Mouse (Mus musculus) cerebellum, adult (tissue): ENCODE measurements around the gene Lpcat3.

ENCODE experiments used
- ATAC-seq: cut with Nextera tagmentation; 2 replicates; pipeline ENCODE4 v1.9.2; 2017; ENCODE audit warnings: mild to moderate bottlenecking, moderate library complexity, mixed read lengths; ENCODE audit not compliant: insufficient number of reproducible peaks, low FRiP score, low TSS enrichment

The Lpcat3 gene

GRCm38 (mm10) chr6:124702102-124702783, 39.4 kb downstream of the Lpcat3 start:
- ATAC-seq, result no peak

DNA sequence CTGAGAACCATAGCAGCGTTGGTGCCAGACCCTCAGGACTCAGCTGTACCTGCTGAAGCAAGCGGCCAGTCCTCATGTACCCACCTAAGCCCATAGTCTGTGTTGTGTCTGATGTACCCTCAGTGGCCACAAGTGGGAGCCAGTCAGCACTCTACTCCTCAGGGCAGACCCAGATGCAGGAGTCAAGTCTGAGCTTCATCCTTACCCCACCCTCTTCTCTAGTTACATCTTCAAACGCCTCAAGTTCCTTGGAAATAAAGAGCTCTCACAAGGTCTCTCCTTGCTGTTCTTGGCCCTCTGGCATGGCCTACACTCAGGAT, 39.9 kb downstream of the Lpcat3 start:
- ATAC-seq, result no peak

DNA sequence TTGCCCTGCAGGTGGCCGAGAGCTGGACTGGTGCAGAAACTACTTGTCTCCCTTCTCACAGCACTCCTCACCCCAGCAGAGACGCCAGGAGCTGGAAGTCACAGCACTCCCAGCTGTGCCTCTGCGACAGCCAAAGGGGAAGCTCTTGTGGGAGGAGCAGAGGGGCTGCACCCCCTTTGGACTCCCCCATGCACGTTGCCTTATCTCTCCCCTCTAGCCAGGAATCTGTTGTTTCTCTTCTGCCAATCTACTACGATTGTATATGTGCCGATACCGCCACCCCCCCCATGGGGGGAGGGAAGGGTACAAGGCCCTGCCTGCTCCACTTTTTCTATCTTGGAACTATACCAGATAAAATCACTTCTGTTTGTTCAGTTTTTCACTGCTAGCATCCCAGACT, 41.0 kb downstream of the Lpcat3 start:
- ATAC-seq, result no peak

DNA sequence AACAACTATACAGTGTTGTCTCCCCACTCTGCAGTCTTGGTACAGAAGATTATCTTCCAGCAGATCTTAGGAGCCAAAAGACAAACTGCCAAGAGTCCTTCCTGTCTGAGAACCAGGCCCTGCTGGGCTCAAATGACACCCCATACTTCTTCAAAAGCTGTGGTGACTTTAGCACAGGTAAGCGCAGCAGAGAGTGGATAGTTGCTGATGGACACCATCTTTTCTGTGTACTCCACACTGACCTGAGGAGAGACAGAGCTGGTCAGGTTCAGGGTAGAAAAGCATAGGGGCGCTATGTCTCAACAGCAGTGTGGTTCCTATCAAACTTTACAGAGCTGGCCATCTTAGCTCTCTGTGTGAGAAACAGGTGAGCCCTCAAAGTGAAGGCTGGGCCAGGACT, 41.6 kb downstream of the Lpcat3 start:
- no peak for ATAC-seq

- no peak for ATAC-seq
Observed at GRCm38 (mm10) chr6:124706061-124706627, 43.3 kb downstream of the Lpcat3 start.

DNA sequence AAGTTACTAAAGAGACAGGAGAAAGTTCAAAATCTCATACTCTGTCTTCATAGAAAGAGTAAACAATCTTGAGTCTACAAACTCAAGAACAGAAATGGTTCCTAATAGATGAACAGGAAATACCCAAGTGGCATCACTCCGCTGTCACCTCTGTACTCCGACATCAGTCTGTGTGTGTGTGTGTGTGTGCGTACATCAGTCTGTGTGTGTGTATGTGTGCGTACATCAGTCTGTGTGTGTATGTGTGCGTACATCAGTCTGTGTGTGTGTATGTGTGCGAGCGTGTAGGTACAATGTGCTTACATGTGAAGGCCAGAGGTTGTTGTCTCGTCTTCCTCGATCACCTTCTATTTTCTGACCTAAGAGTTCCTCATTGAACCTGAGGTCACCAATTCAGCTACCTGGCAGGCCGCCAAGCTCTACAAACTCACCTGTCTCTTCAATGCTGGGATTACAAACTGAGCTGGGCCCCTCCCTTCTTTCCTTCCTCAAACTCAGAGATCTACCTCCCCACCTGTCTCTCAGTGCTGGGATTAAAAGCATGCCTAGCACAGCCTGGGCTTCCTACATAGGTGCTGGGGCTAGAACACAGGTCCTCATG, 45.6 kb downstream of the Lpcat3 start:
- ATAC-seq, result no peak

DNA sequence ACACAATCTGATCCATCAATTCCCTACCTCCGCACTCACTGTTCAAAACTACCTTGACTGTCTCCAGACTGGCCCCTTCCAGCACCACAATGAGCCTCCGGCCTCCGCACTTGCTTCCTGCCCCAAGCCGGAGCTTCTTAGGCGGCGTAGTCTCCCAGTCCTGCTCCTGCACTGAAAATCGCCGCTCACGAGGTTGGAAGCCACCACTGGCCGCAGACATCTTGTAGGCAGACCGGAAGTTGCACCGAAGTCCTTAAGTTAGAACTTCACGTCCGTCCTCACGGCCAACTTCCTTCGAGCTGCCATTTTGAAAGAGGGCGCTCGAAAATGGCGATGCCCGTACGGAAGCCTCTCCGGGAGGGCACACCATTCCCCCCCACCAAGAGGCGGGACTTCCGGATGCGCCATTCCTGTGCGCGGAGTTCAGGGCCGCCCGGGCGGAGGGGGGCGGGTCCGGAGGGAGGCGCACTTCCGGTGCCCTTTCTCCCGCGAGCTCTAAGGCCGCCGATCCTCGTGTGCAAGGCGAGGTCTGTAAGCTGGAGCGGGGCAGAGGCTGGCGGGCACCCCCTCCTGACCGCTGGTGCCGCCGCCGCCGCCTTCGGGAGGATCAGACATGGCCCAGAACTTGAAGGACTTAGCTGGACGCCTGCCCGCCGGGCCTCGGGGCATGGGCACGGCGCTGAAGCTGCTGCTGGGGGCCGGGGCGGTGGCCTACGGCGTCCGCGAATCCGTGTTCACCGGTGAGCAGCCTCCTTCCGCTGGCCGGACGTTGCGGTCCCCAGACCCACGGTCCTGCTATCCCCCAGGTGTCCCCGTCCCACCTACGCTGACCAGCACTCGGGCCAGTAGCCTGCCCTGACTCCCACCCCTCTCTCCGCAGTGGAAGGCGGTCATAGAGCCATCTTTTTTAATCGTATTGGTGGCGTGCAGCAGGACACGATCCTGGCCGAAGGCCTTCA, 49.3 kb downstream of the Lpcat3 start, which contains the start of the genes Emg1 and Phb2:
Gene Emg1, minus strand, starts transcription at position 355 of the 959 bp plus-strand sequence.
Gene Phb2, plus strand, starts transcription at position 513 of the 959 bp plus-strand sequence.
- ATAC-seq, result peak; percentile 92

DNA sequence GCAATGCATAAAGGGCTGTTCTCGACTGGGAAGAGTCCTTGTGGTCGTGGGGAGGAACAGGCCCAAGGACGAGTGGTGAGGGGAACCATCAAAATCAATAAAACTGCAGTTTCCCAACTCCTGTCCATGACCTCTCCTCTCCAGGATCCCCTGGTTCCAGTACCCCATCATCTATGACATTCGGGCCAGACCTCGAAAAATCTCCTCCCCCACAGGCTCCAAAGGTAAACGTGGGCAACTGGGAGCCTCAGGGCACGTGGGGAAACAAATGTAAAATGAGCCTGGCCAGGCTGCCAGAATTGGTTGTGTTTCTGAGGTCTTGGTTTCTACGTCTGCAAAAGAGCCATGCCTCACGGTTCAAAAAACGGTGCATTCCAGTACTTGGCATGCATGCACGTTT, 50.1 kb downstream of the Lpcat3 start:
- ATAC-seq, result no peak

- ATAC-seq, result no peak
Observed at GRCm38 (mm10) chr6:124716864-124717490, 54.1 kb downstream of the Lpcat3 start.

- ATAC-seq, result no peak
Observed at GRCm38 (mm10) chr6:124717968-124718367, 55.1 kb downstream of the Lpcat3 start.

- no peak for ATAC-seq
Observed at GRCm38 (mm10) chr6:124718703-124719102, 55.9 kb downstream of the Lpcat3 start.

DNA sequence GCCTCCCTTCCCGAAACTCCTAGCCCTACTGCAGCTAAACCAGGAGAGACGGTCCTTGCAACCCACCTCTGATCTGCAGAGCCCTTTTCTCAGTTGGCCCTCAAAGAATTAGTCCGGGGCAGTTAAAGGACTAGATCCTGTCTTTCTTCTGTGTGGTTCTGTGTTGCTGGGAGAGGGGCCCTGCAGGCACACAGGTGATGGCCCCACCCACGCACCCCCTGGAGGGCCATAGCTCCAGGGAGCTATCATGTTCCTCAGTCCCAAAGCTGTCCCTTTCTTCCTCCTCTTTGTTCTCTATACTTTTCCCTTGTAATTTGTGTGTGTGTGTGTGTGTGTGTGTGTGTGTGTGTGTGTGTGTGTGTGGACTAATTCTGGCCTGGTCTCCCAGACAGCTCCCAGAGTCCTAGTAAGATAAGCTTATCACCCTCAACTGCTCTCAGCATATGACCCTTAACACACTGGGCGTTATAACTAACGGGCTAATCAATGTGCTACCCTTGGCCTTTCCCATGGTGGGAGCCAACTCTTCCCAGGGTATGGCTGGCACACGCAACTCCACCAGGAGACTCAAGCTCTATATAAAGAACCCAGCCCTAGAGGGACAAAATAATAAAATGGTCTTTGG, 56.6 kb downstream of the Lpcat3 start:
- no peak for ATAC-seq

- ATAC-seq, result no peak
Observed at GRCm38 (mm10) chr6:124720904-124721303, 58.1 kb downstream of the Lpcat3 start.

DNA sequence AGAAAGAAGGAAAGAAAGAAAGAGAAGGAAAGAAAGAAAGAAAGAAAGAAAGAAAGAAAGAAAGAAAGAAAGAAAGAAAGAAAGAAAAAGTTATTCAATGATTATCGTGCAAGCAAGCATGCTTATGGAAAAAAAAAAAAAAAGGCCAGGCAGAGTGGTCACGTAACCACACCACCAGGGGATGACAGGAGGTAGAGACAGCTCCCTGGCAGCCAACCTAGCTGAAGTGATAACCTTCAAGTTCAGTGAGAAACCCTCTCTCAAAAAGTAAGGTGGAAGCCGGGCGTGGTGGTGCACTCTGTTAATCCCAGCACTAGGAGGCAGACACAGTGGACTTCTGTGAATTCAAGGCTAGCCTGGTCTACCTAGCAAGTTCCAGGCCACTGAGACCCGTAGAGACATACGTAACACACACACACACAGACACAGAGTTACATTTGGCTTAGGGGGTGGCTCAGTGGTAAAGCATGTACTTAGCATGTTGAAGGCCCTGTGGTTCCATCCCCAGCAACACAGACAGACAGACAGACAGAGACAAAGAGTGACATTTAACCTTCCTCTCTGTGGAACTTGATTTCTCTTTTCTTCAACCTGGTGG, 60.1 kb downstream of the Lpcat3 start:
- ATAC-seq, result no peak

- ATAC-seq, result no peak
Observed at GRCm38 (mm10) chr6:124723541-124723940, 60.7 kb downstream of the Lpcat3 start.

DNA sequence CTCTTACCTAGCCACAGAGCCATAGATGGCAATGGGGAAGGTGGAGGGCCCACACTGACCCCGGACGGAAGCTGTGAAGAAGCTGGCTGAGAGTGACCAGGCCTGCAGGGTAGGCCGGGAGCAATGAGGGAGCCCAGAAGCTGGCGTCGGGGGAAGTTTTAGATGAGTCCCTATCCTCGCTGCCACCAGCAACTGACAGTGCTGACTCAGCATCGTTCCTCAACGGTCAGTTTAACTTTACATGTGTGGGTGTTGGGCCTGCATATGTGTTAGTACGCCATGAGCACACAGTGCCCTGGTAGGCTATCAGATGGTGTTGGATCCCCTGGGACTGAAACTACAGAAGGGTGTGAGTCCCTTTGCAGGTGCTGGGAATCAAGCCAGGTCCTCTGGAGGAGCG, 61.6 kb downstream of the Lpcat3 start:
- ATAC-seq, result no peak

DNA sequence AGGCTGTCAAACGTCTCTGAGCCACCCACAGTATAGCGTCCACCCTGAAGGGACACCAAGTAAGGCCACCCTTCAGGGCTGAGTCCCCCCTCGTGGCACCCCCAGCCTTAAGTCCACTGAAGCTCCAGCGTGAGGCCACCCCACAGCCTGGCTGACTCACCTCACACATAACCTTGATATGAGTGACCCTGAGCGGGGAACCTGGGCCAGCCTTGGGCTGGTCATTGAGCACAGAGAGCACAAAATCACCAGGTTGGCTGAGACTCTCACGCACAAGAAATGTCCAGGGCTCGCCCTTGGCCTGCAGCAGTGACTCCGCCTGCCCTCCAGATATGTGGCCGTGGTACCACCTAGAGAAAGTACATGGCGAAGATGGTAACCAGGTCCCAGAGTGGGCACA, 65.8 kb downstream of the Lpcat3 start:
- ATAC-seq, result no peak

DNA sequence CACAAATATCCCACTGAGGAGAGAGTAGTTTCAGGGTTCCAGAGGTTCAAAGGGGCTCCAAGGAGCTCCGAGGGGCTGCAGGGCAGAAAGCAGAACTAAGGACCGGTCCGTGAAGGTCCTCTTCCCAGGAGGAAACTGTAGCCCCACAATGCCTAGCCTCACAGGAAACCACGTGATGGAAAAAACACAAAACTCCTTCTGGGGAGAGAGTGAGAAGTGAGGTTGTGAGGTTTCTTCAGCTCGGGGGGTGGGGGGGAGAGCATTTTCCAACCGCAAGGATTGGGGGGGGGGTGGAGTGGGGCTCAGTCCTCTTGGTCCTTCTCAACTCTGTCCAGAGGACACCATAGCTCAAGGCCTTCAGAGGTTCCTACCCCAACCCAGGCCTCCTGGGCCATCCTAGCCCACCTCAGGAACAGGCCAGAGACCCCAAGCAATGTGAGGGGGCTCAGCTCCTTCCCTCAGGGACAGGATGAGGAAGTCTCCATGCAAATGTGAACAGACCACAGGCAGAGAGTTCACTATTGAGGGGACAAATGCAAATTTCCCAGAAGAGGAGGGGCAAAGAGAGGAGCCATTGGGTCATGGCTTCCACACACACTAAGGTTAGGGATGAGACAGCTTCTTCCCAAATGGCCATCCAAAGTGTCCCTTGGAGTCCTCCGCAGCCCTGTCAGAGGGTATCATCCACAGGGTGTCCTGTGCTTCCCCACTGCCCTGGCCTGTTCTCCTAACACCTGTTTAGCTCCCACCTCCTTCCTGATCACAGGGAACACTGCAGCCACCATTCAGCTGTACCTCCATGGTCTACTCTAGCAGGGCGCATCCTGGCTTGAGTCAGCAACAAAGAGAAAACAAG, 67.3 kb downstream of the Lpcat3 start:
- ATAC-seq, result no peak

GRCm38 (mm10) chr6:124731038-124731437, 68.2 kb downstream of the Lpcat3 start:
- ATAC-seq, result no peak
